Mouse (Mus musculus) cerebellum, adult 2 months (tissue): ENCODE measurements around the gene Klhl29.

Experiments used
- CTCF ChIP-seq: fragments of 200-500 bp; IDR thresholded peaks from 2 replicates; pipeline ENCODE4 v1.5.1; 2011; ENCODE audit warnings: low read depth, mild to moderate bottlenecking, control low read depth, low read length, moderate library complexity, borderline replicate concordance; ENCODE audit not compliant: insufficient read depth
- POLR2A ChIP-seq: fragments of 200-500 bp; IDR thresholded peaks from 2 replicates; pipeline ENCODE4 v1.6.1; 2011; ENCODE audit warnings: low read length, control low read depth, borderline replicate concordance; ENCODE audit not compliant: insufficient read depth

GRCm38 (mm10) chr12:5166141-5166540 lies 209.3 kb downstream of the Klhl29 start:
- TF ChIP-seq CTCF = peak; percentile 43; the same call in 1 of the 2 replicates
- TF ChIP-seq POLR2A = no peak
